Mouse (Mus musculus) erythroblast, embryonic 14.5 days (primary cell): Measurements from ENCODE around the gene Mindy4. TPM values are rescaled to one million over a fixed set of nuclear protein-coding genes. Genes with fewer than 3 reads are reported as not detected.
A peak's percentile ranks its signal among the peaks of the same experiment; 100 is the strongest.

Source experiments
- H3K27me3 ChIP-seq: 2 replicates; pipeline ENCODE4 v1.6.1; 2012; ENCODE audit warnings: inconsistent platforms; ENCODE audit not compliant: control insufficient read depth
- H3K36me3 ChIP-seq: 2 replicates; pipeline ENCODE4 v1.6.1; 2012; ENCODE audit warnings: mild to moderate bottlenecking, inconsistent platforms; ENCODE audit not compliant: control insufficient read depth
- H3K4me1 ChIP-seq: 2 replicates; pipeline ENCODE4 v1.6.1; 2012; ENCODE audit warnings: inconsistent platforms; ENCODE audit not compliant: control insufficient read depth
- H3K4me3 ChIP-seq: replicated peaks from 2 replicates; pipeline ENCODE3; 2012; ENCODE audit warnings: moderate library complexity, mild to moderate bottlenecking, inconsistent platforms
- H3K9me3 ChIP-seq: 2 replicates; pipeline ENCODE4 v1.6.1; 2012; ENCODE audit warnings: low read length, inconsistent platforms, mixed read lengths; ENCODE audit not compliant: control insufficient read depth
- GATA1 ChIP-seq: IDR thresholded peaks from 2 replicates; pipeline ENCODE4 v1.6.1; 2012; ENCODE audit warnings: low read length, inconsistent platforms, mixed read lengths
- TAL1 ChIP-seq: IDR thresholded peaks from 3 replicates; pipeline ENCODE4 v1.6.1; 2012; ENCODE audit warnings: low read length, inconsistent platforms, mixed read lengths
- polyA plus RNA-seq: library from polyadenylated mRNA; stranded (reverse); fragments of >175 nt; gene quantifications from 2 replicates; pipeline ENCODE4 v1.2.3, GENCODE M21; 2012

The Mindy4 gene
- polyA plus RNA-seq, 1 experiment = 0.01 TPM

DNA sequence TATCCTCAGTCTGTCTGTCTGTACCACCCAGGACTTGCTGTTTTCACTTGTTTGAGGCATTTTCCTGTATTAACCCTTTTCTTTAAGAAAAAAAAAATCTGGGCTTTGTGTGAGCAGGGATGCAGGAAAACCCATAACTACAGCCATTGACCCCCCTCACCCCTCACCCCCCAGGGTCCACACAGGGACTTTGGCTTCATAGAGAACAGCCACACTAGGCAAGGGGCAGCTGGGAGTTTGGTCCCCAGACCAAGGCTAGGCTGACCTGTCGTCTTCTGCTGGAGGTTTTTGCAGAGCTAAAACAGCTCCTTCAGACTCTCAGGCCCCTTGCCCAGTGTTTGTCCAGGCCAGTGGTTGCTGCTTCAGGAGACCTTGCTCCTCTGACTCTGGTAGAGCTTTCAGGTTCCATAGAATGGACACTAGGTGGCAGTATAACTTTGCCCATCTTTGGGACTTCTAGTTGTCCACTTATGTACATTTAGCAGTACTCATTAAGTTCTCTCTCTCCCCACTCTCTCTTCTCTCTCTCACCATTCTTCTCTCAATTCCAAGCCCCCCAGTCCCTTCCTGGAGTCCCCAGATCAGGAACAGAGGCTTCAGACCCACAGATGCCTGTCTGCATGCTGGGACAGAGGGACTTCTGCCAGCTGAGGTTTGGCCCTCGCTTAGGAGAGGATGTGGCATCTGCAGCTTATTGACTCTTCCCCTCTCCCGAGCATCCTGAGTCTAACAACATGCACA, 29.5 kb downstream of the Mindy4 start:
- no peak for TF ChIP-seq GATA1
- no peak for TF ChIP-seq TAL1
- Histone ChIP-seq H3K36me3 (no peaks in the 10 kb centered on the region), H3K4me1 (peaks cover 38% of the 10 kb centered on the region), H3K9me3 (no peaks in the 10 kb centered on the region), H3K27me3 (no peaks in the 10 kb centered on the region), H3K4me3 (no peak overlapping the region)

DNA sequence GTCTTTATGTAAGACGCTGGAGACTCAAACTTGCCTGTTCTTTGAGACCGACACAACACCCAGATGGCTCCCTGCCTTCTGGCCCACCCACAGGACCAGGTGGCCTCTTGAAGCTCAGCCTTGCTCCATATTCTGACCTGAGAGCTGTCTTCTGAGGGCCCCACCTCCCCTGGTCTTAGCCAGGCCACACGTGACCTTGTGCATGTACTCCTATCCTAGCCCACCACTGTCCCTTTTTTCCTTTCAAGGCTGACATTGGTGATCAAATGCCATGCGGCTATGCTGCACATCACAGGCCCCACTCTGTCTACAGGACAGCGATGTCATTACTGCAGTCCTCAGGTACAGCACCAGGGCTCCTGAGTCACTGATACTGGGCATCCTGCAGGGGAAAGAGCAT, 30.1 kb downstream of the Mindy4 start:
- no peaks in the 10 kb centered on the region for H3K27me3 ChIP-seq
- peaks cover 42% of the 10 kb centered on the region for H3K4me1 ChIP-seq
- H3K4me3 ChIP-seq = no peak overlapping the region
- no peak for TF ChIP-seq TAL1
- no peak for TF ChIP-seq GATA1
- H3K36me3 ChIP-seq = no peaks in the 10 kb centered on the region
- no peaks in the 10 kb centered on the region for H3K9me3 ChIP-seq

DNA sequence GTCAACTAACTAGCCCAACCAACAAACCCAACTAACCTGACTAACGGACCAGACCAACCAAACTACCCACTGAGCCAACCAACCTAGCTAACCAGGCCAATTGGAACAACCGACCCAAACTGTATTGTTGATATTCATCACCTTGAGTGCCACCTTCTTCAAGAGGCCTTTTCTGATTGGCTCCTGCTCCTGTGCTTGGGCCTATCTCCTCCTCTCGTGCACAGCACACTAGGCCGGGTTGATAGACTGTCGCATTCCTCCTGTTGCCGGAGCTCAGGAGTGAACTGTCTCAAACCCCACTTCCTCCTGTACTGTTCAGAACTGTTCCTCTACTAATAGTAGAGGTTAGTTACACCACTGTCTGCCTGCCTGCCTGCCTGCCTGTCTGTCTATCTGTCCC, 31.5 kb downstream of the Mindy4 start:
- Histone ChIP-seq H3K36me3 (no peaks in the 10 kb centered on the region), H3K4me3 (peak overlapping the region; percentile 42), H3K4me1 (peaks cover 45% of the 10 kb centered on the region), H3K9me3 (no peaks in the 10 kb centered on the region), H3K27me3 (no peaks in the 10 kb centered on the region)
- no peak for TF ChIP-seq GATA1
- TF ChIP-seq TAL1 = no peak

DNA sequence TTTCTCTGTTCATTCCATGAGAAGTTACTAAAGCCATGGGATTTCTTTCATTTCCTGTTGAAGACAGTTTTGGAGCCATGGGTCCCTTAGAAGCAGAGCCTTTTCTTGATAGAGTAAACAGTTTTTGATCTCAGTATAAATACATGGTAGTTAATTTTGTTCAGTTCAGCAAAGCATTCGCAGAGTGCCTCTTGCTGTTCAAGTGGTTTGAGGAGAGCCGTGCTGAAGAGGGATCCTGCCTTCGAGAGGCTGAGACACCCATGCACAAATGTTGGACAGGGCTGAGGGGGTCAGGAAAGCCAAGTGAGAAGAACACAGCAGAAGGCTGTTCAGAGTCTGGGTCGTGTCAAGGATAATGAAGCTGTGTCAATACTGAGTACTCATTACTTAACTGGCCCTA, 32.5 kb downstream of the Mindy4 start:
- Histone ChIP-seq H3K4me3 (no peak overlapping the region), H3K27me3 (no peaks in the 10 kb centered on the region), H3K4me1 (peaks cover 45% of the 10 kb centered on the region), H3K9me3 (no peaks in the 10 kb centered on the region), H3K36me3 (no peaks in the 10 kb centered on the region)
- TF ChIP-seq TAL1 (no peak), GATA1 (no peak)

DNA sequence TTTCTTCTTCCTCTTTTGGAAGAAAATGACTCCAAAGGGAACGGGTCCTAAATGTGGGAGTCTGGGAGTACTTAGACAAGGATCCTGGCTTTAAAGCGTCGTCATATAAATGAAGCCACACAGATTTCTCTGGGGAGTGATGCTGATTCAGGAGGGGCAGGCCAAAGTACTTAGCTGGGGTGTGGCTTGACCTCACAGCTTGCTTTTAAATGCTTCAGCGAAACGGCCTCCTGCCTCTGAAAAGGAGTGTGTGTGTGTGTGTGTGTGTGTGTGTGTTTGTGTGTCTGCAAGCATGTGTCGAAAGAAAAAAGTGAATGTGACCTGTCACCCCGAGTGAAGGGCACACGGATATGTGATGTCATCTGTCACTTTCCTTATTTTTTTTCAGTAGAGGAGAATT, 36.7 kb downstream of the Mindy4 start:
- H3K4me1 ChIP-seq = peaks cover 24% of the 10 kb centered on the region
- H3K27me3 ChIP-seq = no peaks in the 10 kb centered on the region

DNA sequence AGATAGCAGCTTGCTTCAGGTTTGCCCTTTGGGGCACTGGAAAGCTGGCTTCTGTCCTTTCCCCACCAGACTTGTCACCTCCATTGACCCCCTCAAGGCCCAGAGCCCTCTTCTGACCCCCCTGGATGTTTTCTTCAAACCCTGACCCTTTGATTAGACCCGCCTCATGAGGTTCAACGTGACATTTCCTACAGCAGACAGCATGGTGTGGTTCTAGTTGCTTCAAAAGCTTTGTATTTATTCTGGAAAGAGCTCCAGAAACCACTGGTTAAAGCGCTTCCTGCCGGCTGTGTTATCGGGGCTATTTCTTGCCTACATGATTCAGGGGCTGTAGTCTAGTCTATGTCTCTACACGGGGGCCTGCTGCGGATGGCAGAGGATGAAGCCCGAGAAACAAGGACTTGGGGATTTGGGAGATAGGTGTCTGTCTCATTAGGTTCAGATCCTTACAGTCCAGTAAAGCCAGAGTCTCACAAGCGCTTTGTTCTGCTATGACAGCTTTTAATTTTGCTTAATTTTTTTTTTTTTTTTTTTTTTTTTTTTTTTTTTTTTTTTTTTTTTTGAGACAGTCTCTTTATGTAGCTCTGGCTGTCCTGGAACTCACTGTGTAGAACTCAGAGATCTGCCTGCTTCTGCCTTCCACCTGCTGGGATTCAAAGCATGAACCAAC, 37.5 kb downstream of the Mindy4 start:
- peaks cover 18% of the 10 kb centered on the region for H3K4me1 ChIP-seq
- no peaks in the 10 kb centered on the region for H3K36me3 ChIP-seq
- no peaks in the 10 kb centered on the region for H3K9me3 ChIP-seq
- no peaks in the 10 kb centered on the region for H3K27me3 ChIP-seq
- no peak overlapping the region for H3K4me3 ChIP-seq
- TF ChIP-seq GATA1 = no peak

More for the DNA sequence above, 36.7 kb downstream of the Mindy4 start:
- Histone ChIP-seq H3K9me3 (no peaks in the 10 kb centered on the region), H3K4me3 (no peak overlapping the region), H3K36me3 (no peaks in the 10 kb centered on the region)
- TF ChIP-seq TAL1 = no peak
- TF ChIP-seq GATA1 = no peak

DNA sequence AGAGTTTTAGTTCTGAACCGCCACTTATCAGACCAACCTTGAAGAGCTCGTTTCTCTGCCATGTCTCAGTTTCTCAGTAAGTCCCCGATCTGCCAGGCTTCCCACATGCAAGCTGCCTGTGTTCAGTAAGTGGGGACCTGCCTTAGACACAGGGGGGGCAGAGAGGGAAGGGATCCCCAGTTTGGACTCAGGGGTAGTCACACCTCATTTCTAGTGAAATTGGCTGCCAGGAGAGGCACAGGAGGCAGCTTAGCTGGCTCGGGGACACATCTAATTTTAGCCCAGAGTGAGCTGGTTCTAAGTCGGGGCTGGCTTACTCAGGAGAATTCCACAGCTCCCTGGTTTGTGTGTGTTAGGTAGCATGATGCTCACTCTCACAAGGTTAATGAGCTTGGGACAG, 38.3 kb downstream of the Mindy4 start:
- H3K4me3 ChIP-seq = no peak overlapping the region
- no peaks in the 10 kb centered on the region for H3K27me3 ChIP-seq
- no peaks in the 10 kb centered on the region for H3K9me3 ChIP-seq
- H3K4me1 ChIP-seq = peaks cover 14% of the 10 kb centered on the region
- no peaks in the 10 kb centered on the region for H3K36me3 ChIP-seq
- TF ChIP-seq TAL1 (no peak), GATA1 (no peak)

DNA sequence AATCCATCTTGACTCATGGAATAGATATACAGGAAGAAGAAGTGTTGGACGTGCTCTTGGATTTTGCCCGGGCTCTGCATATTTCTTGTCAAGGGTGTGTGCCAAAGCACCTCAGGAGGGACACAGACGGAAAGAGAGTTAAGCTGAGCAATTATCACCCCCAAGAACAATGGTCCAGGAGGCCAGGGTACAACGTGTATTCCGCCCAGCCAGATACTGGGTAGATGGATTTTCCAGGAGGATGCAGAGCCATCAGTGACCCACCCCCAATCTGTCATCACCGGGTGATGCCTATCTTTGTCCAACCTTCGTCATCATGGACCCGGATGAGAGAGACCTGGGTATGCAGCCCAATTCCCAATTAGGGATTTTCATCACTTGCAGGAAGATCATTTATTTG, 42.5 kb downstream of the Mindy4 start:
- no peaks in the 10 kb centered on the region; the same call in none of the 2 replicates for H3K4me1 ChIP-seq
- TF ChIP-seq TAL1 (no peak), GATA1 (no peak)
- peaks cover 4% of the 10 kb centered on the region; the same call in 1 of the 2 replicates for H3K9me3 ChIP-seq
- H3K36me3 ChIP-seq = no peaks in the 10 kb centered on the region
- no peak overlapping the region for H3K4me3 ChIP-seq
- no peaks in the 10 kb centered on the region for H3K27me3 ChIP-seq

DNA sequence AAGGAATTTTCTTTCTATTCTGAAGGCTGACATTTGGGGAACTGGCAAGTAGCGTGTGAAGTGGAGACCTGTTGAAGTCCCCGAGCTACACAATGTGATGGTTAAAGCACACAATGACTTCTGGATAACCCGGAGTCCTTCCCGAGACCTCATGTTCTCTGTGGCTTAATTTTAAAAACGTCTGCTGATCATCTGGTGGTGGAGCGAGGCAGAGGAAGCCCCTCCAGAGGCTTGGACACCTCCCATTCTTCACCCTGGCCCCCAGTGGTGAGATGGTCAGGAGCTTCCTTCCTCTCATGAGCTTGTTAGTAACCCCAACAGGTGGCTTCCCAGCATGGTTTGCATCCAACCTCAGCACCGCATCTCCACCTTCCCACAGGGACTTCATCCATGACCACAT, 43.3 kb downstream of the Mindy4 start:
- Histone ChIP-seq H3K4me1 (peaks cover under 1% of the 10 kb centered on the region), H3K9me3 (peaks cover 4% of the 10 kb centered on the region; the same call in 1 of the 2 replicates), H3K4me3 (no peak overlapping the region), H3K36me3 (no peaks in the 10 kb centered on the region), H3K27me3 (no peaks in the 10 kb centered on the region)
- TF ChIP-seq GATA1 = no peak
- no peak for TF ChIP-seq TAL1
